Mouse (Mus musculus): ENCODE measurements around the gene Hspb8. TPM values are rescaled to one million over a fixed set of nuclear protein-coding genes. Genes with fewer than 3 reads are reported as not detected.

The Hspb8 gene
- polyA plus RNA-seq, 1 experiment from 2014 or later, result 8.1 TPM

DNA sequence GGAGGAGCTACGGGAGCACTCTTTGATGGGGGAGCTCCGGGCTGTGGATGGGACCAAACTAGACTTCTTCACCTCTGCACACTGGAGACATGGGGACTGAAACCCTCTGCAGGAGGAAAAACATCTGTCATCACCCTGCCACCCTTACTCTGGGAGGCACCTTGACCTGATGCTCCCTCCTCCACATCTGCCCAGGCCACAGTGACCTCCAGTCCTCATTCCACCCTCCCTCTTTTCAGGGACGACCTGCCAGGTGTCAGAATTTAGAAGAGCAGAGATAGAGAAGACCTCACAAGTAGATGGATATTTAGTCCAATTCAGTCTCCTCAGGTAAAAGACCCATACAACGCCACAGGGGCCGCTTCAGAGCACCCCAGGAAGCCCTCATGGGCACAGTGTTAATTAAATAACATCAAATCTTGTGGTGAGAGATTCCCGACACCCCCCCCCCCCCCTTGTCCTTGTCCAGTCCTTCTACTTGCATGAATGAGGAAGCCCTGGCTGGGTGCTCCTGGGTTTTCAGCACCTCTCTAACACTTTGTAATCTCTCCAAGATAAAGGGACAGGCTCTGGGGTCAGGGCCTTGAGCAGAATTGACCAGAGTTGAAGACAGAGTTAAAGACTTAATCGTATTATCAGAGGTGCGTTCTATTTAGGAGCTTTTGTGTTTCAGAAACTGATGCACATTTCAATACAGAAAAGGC is 27.0 kb upstream of the Hspb8 start:
- 27% methylated on average over 8 of the region's 8 CpGs for whole genome bisulfite sequencing
- no peaks in the 10 kb centered on the region for H3K36me3 ChIP-seq (ENCODE audit: insufficient read depth)
- H3K9me3 ChIP-seq (ENCODE audit: low read depth, low read length), result no peaks in the 10 kb centered on the region
- peak overlapping the region; percentile 50; the same call in 1 of the 2 replicates for H3K4me2 ChIP-seq
- ATAC-seq (ENCODE audit: insufficient read depth), result no peak
- no peak for TF ChIP-seq CTCF (IDR thresholded peaks at IDR 0.05; ENCODE audit: low read depth)
- H3K4me3 ChIP-seq (ENCODE audit: low read depth, low read length), result no peak overlapping the region
- H3K4me1 ChIP-seq (ENCODE audit: insufficient read depth), result peaks cover 3% of the 10 kb centered on the region; the same call in 1 of the 2 replicates
- no peaks in the 10 kb centered on the region for H3K27me3 ChIP-seq (ENCODE audit: insufficient read depth, low read length)
- H3K27ac ChIP-seq (ENCODE audit: low read depth), result no peak overlapping the region; the same call in 1 of the 2 replicates
- no peak overlapping the region for H3K9ac ChIP-seq
- no peak for DNase-seq

DNA sequence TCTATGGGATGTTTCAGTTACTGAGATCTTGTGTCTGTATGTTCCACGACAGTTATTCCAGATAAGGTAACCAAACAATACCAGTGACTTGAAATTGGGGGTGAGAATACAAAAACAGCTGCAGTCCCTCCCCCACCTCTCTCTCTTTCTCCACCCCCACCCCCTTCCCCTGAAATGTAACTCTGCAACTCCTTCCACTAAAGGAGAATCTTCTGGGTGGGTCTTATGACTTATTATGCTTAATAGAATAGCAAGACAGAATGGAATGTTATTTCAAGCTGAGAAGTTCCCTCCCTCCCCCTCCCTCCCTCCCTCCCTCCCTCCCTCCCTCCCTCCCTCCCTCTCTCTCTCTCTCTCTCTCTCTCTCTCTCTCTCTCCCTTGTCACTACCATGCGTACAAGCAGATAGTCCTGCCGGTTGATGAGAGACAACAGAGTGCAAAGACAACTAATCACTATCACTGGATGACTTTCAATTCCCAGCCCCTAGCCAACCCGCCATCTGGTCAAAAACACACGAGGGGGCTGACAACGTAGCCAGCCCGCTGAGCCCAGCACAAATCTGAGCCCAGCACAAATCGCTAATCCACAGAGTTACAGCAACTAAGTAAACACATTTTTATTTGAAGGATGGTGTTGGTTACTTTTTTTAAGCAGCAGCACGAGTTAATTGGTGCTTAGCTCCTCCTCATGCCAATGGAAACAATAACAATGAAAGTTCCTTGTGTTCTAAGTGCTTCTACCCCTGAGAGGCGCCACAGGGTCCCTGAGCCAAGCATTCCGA is 25.9 kb upstream of the Hspb8 start:
- peak; percentile 72 for DNase-seq
- peaks cover 3% of the 10 kb centered on the region; the same call in 1 of the 2 replicates for H3K4me1 ChIP-seq (ENCODE audit: insufficient read depth)
- peak overlapping the region; percentile 18 for H3K4me3 ChIP-seq (ENCODE audit: low read depth, low read length)
- H3K9ac ChIP-seq, result no peak overlapping the region; the same call in 1 of the 2 replicates
- no peaks in the 10 kb centered on the region for H3K9me3 ChIP-seq (ENCODE audit: low read depth, low read length)
- ATAC-seq (ENCODE audit: insufficient read depth), result peak; percentile 71
- H3K36me3 ChIP-seq (ENCODE audit: insufficient read depth), result no peaks in the 10 kb centered on the region
- TF ChIP-seq CTCF (IDR thresholded peaks at IDR 0.05; ENCODE audit: low read depth), result no peak
- H3K27me3 ChIP-seq (ENCODE audit: insufficient read depth, low read length), result no peaks in the 10 kb centered on the region
- WGBS, result 2% methylated on average over 11 of the region's 11 CpGs
- H3K27ac ChIP-seq (ENCODE audit: low read depth), result peak overlapping the region; percentile 61
- H3K4me2 ChIP-seq, result peak overlapping the region; percentile 53

DNA sequence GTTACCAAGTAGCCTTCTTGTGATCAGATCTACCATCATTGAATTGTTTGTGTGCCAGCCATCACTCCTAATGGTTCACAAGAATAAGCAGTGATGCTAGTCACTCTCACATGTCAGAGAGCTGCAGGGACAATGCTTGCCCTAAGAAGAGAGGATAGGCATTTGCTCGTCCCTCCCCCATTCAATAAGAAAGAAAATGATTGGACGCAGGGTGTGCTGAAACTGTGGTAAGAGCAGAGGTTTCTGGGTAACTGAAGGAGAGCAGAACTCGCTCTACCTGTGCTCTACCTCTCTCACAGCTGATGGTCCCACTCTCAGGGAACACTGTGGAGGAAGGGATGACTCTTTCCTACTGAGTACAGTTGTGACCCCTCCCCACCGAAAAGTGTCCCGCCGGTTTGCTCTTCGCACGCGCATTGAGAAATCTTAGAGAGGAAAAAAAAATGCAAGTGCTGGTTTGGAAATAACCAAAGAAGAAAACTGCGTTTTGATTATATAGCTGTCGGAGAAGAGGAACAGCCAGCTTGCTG is 25.2 kb upstream of the Hspb8 start:
- H3K27ac ChIP-seq (ENCODE audit: low read depth), result peak overlapping the region; percentile 61
- DNase-seq, result peak; percentile 69
- 12% methylated on average over 11 of the region's 11 CpGs for WGBS

DNA sequence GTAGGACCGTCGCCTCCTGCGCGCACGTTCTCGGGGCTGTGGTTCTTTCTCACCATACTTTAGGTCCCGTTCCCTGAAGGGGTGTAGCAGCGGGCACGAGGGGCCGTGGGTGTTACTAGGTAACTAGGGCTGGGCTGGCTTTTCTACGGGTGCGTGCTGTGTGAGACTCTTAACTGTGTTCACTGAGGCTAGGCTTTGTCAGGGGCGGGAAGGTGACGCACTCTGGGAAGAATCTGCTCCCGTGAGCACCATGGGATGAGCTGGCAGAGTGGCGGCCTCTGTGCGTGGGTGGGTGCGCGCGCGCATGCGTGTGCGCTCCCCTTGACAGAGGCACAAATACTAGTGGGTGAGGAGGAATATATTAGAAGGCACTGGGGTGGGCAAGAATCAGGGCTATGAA is 23.9 kb upstream of the Hspb8 start:
- ATAC-seq (ENCODE audit: insufficient read depth) (0 out of 2 replicates have a peak, but pooled peaks have one; percentile 20), DNase-seq (no peak)
- no peaks in the 10 kb centered on the region for H3K9me3 ChIP-seq (ENCODE audit: low read depth, low read length)
- TF ChIP-seq CTCF (IDR thresholded peaks at IDR 0.05; ENCODE audit: low read depth), result no peak
- peak overlapping the region; percentile 36 for H3K4me2 ChIP-seq
- no peaks in the 10 kb centered on the region for H3K36me3 ChIP-seq (ENCODE audit: insufficient read depth)
- WGBS, result 45% methylated on average over 23 of the region's 23 CpGs
- H3K4me1 ChIP-seq (ENCODE audit: insufficient read depth), result peaks cover 3% of the 10 kb centered on the region; the same call in 1 of the 2 replicates
- no peak overlapping the region for H3K4me3 ChIP-seq (ENCODE audit: low read depth, low read length)
- no peak overlapping the region for H3K27ac ChIP-seq (ENCODE audit: low read depth)
- H3K9ac ChIP-seq, result no peak overlapping the region; the same call in 1 of the 2 replicates
- no peaks in the 10 kb centered on the region for H3K27me3 ChIP-seq (ENCODE audit: insufficient read depth, low read length)

More for the DNA sequence above, 25.2 kb upstream of the Hspb8 start:
- H3K9me3 ChIP-seq (ENCODE audit: low read depth, low read length), result no peaks in the 10 kb centered on the region
- peaks cover 3% of the 10 kb centered on the region; the same call in 1 of the 2 replicates for H3K4me1 ChIP-seq (ENCODE audit: insufficient read depth)
- peak overlapping the region; percentile 15 for H3K4me3 ChIP-seq (ENCODE audit: low read depth, low read length)
- no peak for TF ChIP-seq CTCF (IDR thresholded peaks at IDR 0.05; ENCODE audit: low read depth)
- H3K4me2 ChIP-seq, result peak overlapping the region; percentile 53
- H3K9ac ChIP-seq, result no peak overlapping the region; the same call in 1 of the 2 replicates
- H3K27me3 ChIP-seq (ENCODE audit: insufficient read depth, low read length), result no peaks in the 10 kb centered on the region
- peak; percentile 61; the same call in 1 of the 2 replicates for ATAC-seq (ENCODE audit: insufficient read depth)
- H3K36me3 ChIP-seq (ENCODE audit: insufficient read depth), result no peaks in the 10 kb centered on the region

DNA sequence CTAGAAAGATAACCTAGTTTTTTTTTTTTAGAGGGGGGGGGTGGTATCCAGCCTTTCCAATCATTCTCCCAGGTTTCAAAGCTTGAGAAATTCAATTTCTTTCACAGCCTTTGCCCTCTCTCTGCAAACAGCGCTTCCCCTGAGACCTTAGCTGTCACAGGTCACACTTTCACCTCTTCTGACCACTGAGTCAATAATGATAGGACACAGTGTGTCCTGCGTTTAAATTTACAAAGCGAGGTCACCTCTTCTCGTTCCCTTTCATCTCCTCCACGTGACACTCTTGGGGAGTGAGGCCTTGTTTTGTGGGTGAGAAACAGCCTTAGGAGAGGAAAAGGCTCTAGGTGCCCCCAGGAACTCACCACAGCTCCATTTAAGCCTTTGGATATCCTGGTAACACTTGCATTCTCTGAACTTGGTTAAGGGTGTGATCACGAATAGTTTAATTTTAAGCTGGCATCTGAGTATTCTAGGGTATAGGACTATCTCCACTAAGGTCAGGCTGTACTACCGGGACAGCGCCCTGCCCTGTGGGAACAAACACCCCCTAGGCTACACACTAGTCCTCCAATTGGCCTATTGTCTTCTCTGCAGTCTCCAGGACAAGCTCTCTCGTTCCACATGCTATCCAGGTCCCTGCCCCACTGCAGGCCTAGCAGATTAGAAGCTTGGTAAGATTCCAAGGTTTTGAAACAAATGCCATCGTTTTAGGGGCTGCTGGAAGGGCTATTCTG is 23.1 kb upstream of the Hspb8 start:
- peaks cover 3% of the 10 kb centered on the region; the same call in 1 of the 2 replicates for H3K4me1 ChIP-seq (ENCODE audit: insufficient read depth)
- no peaks in the 10 kb centered on the region for H3K36me3 ChIP-seq (ENCODE audit: insufficient read depth)
- H3K4me2 ChIP-seq, result no peak overlapping the region
- 30% methylated on average over 10 of the region's 10 CpGs for WGBS
- no peak overlapping the region for H3K27ac ChIP-seq (ENCODE audit: low read depth)
- no peak for TF ChIP-seq CTCF (IDR thresholded peaks at IDR 0.05; ENCODE audit: low read depth)
- no peak overlapping the region for H3K9ac ChIP-seq
- no peaks in the 10 kb centered on the region for H3K9me3 ChIP-seq (ENCODE audit: low read depth, low read length)
- H3K27me3 ChIP-seq (ENCODE audit: insufficient read depth, low read length), result no peaks in the 10 kb centered on the region
- ATAC-seq (ENCODE audit: insufficient read depth) (no peak), DNase-seq (no peak)
- no peak overlapping the region for H3K4me3 ChIP-seq (ENCODE audit: low read depth, low read length)

- Histone ChIP-seq H3K4me2 (no peak overlapping the region), H3K36me3 (ENCODE audit: insufficient read depth) (no peaks in the 10 kb centered on the region), H3K4me3 (ENCODE audit: low read depth, low read length) (no peak overlapping the region), H3K9ac (no peak overlapping the region), H3K27ac (ENCODE audit: low read depth) (no peak overlapping the region), H3K9me3 (ENCODE audit: low read depth, low read length) (no peaks in the 10 kb centered on the region), H3K27me3 (ENCODE audit: insufficient read depth, low read length) (no peaks in the 10 kb centered on the region), H3K4me1 (ENCODE audit: insufficient read depth) (peaks cover 3% of the 10 kb centered on the region; the same call in 1 of the 2 replicates)
- ATAC-seq (ENCODE audit: insufficient read depth) (no peak), DNase-seq (no peak)
- TF ChIP-seq CTCF (IDR thresholded peaks at IDR 0.05; ENCODE audit: low read depth), result peak; percentile 60
- 60% methylated on average over 27 of the region's 27 CpGs for WGBS
Observed at GRCm38 (mm10) chr5:116444517-116444916, 21.9 kb upstream of the Hspb8 start.
